Mouse (Mus musculus): Measurements from ENCODE around the gene Poldip3.

Poldip3 gene

DNA sequence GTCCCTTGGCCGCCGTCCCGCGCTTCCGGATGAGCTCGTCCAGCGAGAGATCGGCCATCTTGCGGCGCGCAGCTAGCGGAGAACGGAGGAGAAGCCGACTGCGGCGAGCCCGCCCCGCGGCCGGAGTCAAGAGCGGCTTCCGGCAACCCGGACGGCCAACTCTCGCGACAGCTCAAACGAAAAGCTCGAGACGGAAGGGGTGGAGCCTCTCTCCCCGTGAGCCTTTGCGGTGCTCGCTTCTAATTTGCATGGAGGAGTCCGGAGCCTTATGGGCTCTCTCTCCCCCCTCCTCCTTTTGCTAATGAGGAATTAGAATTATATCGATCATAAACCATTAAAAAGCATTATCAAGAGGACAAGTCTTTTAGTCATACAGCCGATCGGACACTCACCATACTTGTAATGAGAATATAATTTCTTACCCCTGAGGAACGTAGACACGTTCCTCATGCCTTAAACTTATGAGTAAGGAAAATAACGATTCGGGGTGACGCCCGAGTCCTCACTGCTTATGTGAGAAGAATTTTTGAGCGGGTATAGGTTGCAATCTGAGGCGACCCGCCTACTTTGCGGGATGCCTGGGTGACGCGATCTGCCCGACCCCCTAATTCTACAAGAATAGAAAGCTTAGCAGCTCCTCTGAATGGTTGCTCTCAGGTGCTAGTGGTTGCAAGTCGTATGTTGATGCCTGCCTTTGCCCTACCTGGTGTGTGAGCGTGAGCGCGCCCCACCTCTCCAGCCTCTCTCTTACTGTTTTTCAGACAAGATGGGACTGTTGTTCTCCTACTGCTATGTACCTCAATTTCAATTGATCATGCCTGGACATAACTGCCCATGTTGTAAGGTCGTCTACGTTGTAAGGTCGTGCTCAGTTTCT is at the start of gene Poldip3:
Gene Poldip3, minus strand, starts transcription at position 189 of the 877 bp plus-strand sequence.
- DNase-seq (ENCODE audit: low read depth, low spot score), result peak; percentile 98

DNA sequence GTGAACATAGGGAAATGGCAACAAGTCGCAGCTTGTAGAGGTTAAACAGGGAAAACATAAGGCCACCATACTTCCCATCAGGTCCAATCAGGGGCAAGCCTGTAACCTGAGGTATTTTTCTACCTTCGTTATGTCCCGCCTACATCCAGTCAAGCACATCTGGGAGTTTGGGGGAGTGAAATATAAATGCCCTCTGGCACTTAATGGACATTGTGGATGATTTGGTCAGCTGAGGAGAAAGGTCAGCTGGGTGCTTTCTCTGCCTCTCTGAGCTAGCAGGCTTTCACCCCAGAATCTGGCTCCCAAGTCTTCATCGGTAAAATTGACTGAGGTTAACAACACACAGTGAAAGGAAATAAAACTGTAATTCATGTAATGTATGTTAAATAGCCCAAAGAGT is 44.2 kb upstream of the Poldip3 start:
- DNase-seq (ENCODE audit: low read depth, low spot score), result no peak

DNA sequence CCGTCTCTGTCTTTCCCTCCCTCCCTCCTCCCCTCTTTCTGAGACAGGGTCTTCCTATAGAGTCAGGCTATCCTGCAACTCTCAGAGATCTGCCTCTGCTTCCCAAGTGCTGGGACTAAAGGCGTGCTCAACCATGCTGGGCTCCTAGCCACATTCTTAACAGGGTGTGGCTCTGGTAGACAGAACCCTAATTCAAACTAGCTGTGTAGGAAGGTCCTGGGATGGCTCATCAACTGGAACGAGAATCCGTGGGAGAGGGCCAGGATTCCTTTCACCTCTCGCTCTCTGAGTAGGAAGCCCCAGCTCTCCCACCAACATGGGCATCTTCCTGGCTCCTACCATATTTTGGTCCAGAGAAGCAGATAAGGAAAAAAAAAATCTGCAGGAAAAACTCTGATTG is 33.2 kb upstream of the Poldip3 start:
- no peak for DNase-seq (ENCODE audit: low read depth, low spot score)

DNA sequence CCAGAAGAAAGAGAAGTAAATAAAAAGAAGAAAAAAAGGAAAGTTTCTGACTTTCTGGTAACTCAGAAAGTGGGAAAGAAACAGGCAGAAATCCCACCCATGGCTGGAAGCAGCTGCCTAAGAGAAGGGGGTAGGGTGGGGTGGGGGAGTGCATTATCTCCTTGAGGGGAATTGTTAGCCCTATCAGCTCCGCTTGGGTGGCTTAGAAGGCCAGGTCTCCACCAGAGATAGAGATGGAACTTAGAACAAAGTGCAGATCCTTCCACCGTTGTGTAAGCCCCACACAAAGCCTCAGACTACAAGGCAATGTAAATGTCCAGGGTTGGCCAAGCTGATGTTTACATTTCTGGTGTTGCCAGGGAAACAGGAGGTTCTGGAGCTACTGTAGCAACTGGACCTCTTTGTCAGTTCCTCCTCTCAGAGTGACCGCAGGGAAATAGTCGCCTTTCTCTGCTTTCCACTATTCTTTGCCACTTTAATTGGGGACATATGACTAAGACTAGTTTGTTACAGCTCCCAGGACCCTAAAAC is 32.7 kb upstream of the Poldip3 start:
- no peak for DNase-seq (ENCODE audit: low read depth, low spot score)

DNA sequence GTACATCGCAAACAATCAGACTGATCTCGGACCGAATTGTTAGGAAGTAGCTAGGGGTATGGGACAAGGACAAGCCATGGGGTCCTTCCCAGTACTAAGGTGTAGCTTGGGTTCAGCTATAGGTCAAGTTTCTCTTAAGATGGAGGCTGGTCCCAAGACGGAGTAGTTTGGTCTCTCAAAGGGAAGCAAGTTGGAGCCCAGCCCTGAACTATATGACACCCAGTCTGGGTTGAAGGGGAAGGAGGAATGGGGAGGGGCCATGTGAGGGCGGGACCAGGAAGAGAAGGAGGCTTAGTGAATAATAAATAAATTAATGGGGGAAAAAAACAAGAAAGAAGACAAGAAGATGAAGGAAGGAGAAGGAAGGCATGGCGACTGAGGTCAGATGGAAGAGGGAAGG is 30.8 kb upstream of the Poldip3 start:
- no peak for DNase-seq (ENCODE audit: low read depth, low spot score)

DNA sequence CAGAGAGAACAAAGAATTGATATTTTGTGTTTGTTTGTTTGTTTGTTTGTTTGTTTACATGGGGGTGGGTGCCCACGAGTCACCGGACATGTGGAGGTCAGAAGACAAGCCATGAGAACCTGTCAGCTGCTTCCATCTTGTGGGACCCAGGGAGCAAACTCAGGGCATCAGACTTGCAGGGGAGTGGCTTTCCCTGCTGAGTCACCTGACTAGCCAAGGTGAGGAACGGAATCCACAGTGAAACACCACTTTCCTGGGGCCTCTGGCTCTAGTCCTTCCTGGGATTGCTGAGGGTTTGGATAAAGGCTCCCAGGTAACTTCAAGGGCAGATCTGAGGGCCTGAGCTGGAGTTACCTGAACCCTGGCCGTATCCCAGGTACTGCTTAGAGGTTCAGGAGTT is 27.5 kb upstream of the Poldip3 start:
- DNase-seq (ENCODE audit: low read depth, low spot score), result no peak

DNA sequence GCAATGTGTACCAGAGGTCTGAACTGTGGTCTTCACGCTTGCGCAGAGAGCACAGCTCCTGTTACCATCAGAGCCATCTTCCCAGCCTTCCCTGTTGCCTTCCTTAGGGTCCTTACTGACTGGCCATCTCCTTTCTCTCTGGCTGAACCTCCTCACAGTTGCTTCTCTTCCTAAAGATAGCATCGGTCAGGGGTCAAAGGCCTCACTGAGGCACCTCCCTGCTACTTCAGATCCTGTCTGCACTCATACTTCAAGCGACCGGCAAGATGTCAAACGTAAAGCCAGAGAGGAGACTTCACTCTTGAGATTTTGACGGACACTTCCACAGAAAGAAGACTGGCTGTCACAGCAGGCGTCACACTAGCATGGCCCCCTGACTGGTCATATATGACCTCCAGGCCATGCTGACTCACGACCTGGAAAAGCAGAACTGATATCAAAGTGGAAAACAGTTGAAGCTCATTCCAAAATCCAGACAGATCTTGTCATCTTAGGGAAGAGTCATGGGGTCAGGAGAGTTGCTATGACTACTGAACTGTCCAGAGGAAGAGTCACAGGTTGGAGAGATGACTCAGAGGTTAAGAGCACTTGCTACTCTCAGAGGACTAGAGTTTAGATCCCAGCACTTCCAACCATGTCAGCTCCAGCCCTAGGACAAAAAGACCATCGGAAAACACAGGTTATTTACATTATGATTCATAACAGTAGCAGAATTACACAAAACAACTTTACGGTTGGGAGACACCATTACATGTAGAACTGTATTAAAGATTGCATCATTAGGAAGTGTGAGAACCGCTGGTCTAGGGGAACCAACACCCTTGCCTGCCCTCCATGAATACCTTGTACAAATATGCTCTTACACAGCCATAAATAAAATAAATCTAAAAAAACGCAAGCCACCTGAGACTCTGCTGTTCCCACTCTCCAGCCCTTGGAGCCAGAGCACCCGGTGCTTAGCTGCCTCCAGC is 25.0 kb upstream of the Poldip3 start:
- no peak for DNase-seq (ENCODE audit: low read depth, low spot score)

DNA sequence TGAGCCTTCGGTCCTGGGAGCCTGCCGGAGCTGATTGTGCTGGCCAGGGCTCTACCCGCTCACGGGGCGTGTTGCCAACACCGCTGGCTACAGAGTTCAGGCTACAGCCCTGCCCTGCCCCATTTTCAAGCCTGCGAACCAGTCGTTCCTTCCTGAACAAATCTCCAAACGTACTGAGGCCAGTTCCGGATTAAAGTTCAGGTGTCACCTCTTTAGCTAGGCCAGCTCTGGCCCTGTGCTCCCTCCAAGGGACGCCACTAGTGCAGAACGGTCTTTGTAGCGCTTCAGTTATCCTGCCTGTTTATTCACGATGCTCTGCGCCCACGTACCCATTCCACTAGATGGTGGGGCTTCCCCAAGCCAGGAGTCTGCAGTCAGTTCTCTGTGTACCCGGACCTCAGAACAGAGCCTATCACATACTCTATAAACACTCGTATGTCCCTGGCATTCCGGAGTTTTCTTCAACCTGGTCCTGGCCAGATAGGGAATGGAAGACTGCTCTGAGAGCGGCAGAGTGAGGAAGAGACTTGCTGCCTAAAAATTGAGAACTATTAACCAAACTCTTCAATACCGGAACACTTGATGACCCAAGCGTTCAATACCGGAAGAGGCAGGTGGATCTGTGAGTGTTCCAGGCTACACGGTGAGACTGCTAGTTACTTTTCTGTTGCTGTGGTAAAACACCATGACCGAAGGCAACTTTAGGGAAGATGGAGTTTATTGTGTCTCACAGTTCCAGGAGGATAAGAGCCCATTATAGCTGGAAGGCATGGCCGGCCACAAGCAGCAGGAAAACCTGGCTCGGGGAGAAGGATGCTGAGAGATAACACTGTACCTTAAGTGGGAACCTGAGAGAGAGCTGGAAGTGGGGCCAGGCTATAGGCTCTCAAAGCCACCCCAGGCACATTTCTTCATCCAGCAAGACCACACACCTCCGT is 23.6 kb upstream of the Poldip3 start, which contains the start of gene Cyb5r3:
Gene Cyb5r3, minus strand, starts transcription at position 101 of the 938 bp plus-strand sequence.
- no peak for DNase-seq (ENCODE audit: low read depth, low spot score)

DNA sequence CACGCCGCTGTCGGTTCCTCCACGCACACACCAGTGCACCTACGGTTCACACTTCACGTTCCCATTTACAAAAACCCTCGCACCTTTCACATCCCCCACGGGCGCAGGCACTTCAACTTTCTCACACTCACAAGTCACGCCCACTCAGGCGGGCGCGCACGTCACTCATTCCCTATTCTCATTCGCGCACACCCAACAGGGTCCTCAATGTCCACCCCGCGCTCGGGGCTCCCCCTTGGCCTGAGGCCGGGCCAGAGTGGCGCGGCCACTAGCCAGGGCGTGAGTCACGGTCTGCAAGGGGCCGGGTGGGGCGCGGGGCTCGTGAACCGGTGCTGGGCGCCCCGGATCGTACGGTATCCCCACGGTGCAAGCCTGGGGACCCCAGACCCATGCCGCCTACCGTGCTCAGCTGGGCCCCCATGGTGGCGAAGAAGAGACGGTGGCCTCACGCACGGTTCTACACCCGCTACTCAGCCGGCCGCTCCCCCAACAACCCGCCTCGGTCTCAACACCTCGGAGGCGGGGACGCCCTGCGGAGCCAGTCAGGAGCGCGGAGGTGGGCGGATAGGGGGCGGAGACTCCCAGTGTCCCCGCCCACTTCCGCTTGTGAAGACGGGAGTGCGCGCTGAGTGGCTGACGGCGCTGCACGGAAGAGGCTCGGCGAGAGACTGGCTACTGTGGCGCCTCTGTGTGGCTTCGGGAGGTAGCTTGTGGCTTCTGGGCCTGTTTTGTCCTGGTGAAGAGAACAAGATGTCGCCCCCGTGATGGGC is 22.7 kb upstream of the Poldip3 start:
- peak; percentile 99 for DNase-seq (ENCODE audit: low read depth, low spot score)

DNA sequence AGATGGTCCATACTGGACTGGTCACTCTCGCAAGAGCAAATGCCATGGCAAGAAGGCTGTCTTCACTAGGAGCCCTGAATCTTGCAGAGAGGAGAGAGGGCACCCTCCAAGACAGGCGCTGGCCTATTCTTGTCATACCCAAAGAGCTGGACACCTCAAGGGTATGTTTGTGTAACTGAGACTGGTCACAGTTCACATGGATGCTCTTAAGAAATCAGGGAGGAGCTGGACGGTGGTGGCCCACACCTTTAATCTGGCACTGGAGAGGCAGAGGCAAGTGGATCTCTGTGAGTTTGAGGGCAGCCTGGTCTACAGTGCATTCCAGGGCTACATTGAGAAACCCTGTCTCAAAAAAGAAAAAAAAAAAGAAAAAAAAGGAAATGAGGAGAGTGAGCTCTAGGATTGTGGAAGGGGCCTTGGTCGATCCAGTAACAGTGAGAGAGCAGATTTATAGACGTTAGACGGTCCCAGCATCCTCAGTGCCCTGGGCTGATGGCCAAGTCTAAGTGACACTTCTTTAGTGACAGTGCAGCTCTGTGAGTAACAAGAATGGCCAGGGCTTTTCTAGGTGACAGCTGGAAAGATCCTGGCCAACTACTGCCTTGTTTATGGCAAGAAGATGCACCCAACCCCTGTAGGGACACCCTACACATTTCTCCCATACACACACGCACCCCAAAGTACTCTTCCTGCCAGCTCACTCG is 21.9 kb upstream of the Poldip3 start:
- DNase-seq (ENCODE audit: low read depth, low spot score), result no peak

DNA sequence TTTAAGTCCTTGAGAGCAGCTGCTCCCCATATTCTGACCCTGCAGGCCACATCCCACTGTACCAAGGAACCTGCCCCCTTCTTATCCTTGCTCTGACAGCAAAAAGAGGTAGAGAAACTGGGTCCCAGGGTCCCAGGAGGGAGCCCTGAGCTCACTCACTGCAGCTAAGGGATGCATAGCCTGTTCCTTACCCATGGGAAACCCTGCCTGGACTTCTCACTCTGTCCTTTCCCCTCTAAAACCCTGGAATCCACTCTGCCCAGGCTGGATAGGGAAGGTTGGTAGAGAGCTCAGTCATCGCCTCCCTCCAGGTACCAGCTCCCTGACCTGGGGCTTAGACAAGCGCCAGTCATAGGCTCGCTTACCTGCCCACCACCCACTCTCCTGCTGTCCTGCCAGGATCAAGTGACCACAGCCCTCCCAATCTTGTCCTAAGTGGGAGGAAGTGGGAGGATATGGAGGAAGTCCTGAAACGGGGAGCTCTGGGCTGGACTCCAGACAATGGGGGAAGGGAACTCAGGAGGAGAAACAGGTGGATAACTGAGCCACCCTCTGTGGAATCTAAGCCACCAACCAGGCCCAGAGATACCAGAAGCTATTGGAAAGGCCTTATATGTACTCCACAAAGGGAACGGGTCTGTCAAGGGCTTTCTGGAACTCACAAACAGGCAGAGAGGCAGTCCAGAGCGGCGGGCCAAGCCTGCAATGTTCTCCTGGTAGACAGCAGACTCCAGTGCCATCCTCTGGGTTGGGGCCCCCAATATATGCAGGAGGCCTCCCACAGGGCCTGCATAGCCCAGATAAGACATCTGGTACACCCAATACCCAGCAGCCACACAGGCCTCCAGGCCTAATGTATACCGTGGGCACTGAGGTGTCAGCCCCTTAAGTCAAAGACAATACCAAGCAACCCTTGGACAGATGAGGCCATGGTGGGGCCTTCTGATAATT is 20.9 kb upstream of the Poldip3 start:
- DNase-seq (ENCODE audit: low read depth, low spot score), result no peak

DNA sequence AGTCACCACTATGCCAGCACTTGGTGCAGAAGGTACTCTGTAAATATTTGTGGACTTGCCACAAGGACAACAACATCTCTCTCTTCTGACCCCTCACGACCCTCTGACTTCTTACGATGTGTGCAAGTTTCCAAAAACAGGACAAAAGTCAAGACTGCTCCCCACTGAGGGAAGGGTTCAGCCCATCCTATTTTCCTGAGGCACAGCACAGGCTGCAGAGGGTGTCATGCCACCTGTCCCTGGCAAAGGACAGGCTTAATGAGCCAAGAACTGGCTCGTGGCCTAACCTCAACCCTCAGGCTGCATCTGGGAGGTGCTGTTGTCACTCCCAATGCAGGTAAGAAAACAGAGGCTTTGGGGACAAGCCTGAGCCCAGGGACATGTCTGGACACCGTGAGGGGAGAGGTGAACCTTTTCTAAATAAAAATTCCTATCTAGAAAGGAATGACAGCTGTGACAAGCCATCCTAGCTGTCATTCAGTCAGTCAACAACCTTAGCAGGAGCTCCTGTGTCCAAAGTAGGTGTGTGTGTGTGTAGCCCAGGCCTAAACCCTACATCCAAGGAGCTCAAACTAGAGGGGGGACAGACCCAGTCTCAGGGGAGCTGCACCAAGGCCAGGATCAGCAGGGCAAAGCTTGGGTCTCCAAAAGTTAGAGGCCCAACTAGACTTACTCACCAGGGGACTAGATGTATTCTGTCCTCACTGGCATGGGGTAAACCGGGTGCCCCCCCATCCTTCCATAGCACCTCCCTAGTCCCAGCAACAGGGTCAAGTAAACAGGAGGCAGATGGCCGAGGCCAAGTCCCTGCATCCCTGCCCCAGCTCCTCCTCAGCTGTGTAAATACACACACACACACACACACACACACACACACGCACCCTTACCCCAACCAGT is 19.9 kb upstream of the Poldip3 start:
- DNase-seq (ENCODE audit: low read depth, low spot score), result no peak

DNA sequence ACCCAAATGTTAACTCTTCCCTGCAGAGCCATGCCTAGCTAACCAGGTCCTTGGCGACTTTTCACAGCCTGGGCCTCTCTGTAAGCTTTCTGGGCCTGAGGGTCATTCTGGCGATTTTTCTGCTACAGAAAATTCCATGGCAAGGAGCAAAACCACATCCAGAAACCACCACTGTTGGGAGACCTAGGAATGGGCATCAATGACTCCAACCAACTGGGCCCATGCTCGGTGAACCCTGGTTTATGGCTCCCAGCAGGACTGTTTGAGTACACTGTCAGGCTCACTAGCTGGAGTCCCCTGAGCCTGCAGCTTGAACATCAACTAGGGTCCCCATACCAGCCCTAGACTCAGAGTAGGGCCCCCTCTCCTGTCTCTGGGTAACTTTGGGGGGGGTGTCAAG is 19.1 kb upstream of the Poldip3 start:
- no peak for DNase-seq (ENCODE audit: low read depth, low spot score)

DNA sequence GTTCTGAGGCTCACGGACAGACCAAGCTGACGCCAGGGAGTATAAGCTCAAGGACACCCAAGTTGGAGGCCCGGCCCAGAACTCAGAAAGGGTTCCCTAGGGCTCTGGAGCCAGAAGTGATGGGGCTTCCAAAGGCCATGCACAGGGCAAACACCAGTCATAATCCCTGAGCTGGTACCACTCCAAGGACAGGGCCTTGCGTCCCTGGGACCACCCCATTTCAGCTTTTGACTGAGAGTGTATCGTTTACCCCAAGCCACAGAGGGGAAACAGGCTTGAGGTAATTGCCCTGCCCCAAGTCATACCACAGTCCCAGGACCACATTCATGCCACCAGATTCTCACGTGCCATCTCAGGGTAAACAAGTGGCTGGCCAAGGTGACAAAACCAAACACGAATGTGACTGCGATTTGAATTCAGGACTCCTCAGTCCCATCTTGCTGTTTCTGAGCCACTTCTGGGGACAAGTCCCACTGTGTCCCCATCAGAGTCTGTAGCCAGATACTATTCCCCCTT is 18.4 kb upstream of the Poldip3 start:
- no peak for DNase-seq (ENCODE audit: low read depth, low spot score)

DNA sequence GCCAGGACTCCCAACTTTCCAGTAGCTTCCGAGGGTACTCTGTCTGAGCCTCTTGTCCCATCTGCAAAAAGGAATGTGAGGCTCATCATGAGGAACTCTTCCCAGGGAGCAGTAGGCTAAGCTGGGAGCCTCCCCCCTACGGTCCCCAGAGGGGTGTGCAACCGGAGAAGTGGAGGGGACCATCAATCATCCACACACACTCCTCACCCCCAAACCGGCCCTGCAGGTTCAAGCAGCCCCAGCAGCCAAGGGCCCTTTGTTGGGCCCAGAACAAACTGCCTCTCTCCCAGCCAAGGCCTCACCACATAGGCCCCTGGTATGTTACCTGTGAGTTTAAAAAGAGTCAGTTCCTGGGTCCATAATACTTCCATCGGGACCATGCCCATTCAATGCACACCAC is 17.9 kb upstream of the Poldip3 start:
- DNase-seq (ENCODE audit: low read depth, low spot score), result no peak

DNA sequence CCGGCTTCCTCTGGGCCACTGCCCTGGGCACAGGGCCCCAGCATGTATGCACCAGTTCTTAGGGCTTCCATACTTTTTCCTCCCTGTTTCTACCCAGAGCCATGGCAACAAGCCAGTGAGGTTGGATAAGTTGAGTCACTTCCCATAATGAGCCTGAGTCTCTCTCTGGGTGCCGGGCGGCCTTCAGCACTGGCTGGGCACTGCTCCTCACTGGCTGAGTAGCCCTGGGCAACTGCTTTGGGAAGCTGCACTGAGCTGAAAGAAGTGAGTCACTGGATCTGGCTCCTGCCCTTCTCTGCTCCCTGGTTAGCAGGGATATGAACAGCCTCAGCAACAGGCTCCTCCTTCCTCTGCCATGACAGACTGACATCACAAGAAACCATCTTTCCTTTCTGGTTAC is 17.5 kb upstream of the Poldip3 start:
- no peak for DNase-seq (ENCODE audit: low read depth, low spot score)

All from CD4-positive helper T cell, adult 2 months (primary cell).